Mouse (Mus musculus): Measurements from ENCODE around the gene Ctsw. TPM values are rescaled to one million over a fixed set of nuclear protein-coding genes. Genes with fewer than 3 reads are reported as not detected.

Ctsw gene
- polyA plus RNA-seq, 1 experiment from 2014 or later: 1.9 TPM

- WGBS: 95% methylated on average over 6 of the region's 6 CpGs
- H3K36me3 ChIP-seq: peaks cover 64% of the 10 kb centered on the region
- no peak overlapping the region for H3K27ac ChIP-seq
- H3K9me3 ChIP-seq (replicated peaks): no peaks in the 10 kb centered on the region
- no peak for DNase-seq (ENCODE audit: low spot score)
- no peak overlapping the region for H3K4me3 ChIP-seq
- H3K4me1 ChIP-seq: peaks cover 9% of the 10 kb centered on the region
- no peaks in the 10 kb centered on the region for H3K27me3 ChIP-seq (ENCODE audit: low read depth, poor library complexity, severe bottlenecking)
Measured at GRCm38 (mm10) chr19:5466916-5467500, 1.3 kb downstream of the Ctsw start.

- Histone ChIP-seq H3K4me3 (no peak overlapping the region), H3K4me1 (peaks cover 23% of the 10 kb centered on the region), H3K27ac (no peak overlapping the region), H3K9me3 (replicated peaks) (no peaks in the 10 kb centered on the region), H3K36me3 (peaks cover 70% of the 10 kb centered on the region), H3K27me3 (ENCODE audit: low read depth, poor library complexity, severe bottlenecking) (no peaks in the 10 kb centered on the region)
- WGBS: 94% methylated on average over 8 of the region's 8 CpGs
- DNase-seq (ENCODE audit: low spot score): no peak
Measured at GRCm38 (mm10) chr19:5465037-5465436, 3.3 kb downstream of the Ctsw start.

- H3K36me3 ChIP-seq: peaks cover 70% of the 10 kb centered on the region
- WGBS: 64% methylated on average over 15 of the region's 15 CpGs
- DNase-seq (ENCODE audit: low spot score): peak; percentile 84
Measured at GRCm38 (mm10) chr19:5463791-5464562, 4.3 kb downstream of the Ctsw start.

GRCm38 (mm10) chr19:5463212-5463611 lies 5.1 kb downstream of the Ctsw start:
- 89% methylated on average over 9 of the region's 9 CpGs for WGBS
- no peak overlapping the region for H3K27ac ChIP-seq
- H3K4me3 ChIP-seq: peak overlapping the region; percentile 35; the same call in 1 of the 2 replicates
- no peaks in the 10 kb centered on the region for H3K9me3 ChIP-seq (replicated peaks)
- H3K27me3 ChIP-seq (ENCODE audit: low read depth, poor library complexity, severe bottlenecking): peaks cover 11% of the 10 kb centered on the region
- no peak for DNase-seq (ENCODE audit: low spot score)
- H3K36me3 ChIP-seq: peaks cover 68% of the 10 kb centered on the region
- peaks cover 25% of the 10 kb centered on the region for H3K4me1 ChIP-seq

More at GRCm38 (mm10) chr19:5463791-5464562, 4.3 kb downstream of the Ctsw start:
- Histone ChIP-seq H3K27ac (peak overlapping the region; percentile 87), H3K9me3 (replicated peaks) (no peaks in the 10 kb centered on the region), H3K4me1 (peaks cover 25% of the 10 kb centered on the region), H3K27me3 (ENCODE audit: low read depth, poor library complexity, severe bottlenecking) (peaks cover 5% of the 10 kb centered on the region), H3K4me3 (peak overlapping the region; percentile 35)

GRCm38 (mm10) chr19:5461411-5461810 lies 6.9 kb downstream of the Ctsw start:
- H3K4me1 ChIP-seq: peaks cover 43% of the 10 kb centered on the region
- WGBS: 91% methylated on average over 6 of the region's 6 CpGs
- no peak for DNase-seq (ENCODE audit: low spot score)
- no peaks in the 10 kb centered on the region for H3K9me3 ChIP-seq (replicated peaks)
- H3K27ac ChIP-seq: no peak overlapping the region
- H3K4me3 ChIP-seq: peak overlapping the region; percentile 85
- peaks cover 50% of the 10 kb centered on the region for H3K36me3 ChIP-seq
- peaks cover 11% of the 10 kb centered on the region for H3K27me3 ChIP-seq (ENCODE audit: low read depth, poor library complexity, severe bottlenecking)

- H3K27ac ChIP-seq: peak within 1 kb of the TSS; percentile 89
- H3K4me1 ChIP-seq: peaks cover 53% of the 10 kb centered on the region
- H3K27me3 ChIP-seq (ENCODE audit: low read depth, poor library complexity, severe bottlenecking): peaks cover 11% of the 10 kb centered on the region
- peak within 1 kb of the TSS; percentile 85 for H3K4me3 ChIP-seq
- under 1% methylated on average over 32 of the region's 32 CpGs for WGBS
- H3K9me3 ChIP-seq (replicated peaks): no peaks in the 10 kb centered on the region
- H3K36me3 ChIP-seq: peaks cover 44% of the 10 kb centered on the region
- peak; percentile 97 for DNase-seq (ENCODE audit: low spot score)
Measured at GRCm38 (mm10) chr19:5460465-5460911, 7.8 kb downstream of the Ctsw start, which contains the start of gene Fibp. Gene Fibp (plus strand): TSS chr19:5460615.

- no peaks in the 10 kb centered on the region for H3K9me3 ChIP-seq (replicated peaks)
- H3K27me3 ChIP-seq (ENCODE audit: low read depth, poor library complexity, severe bottlenecking): peaks cover 11% of the 10 kb centered on the region
- DNase-seq (ENCODE audit: low spot score): no peak
- H3K4me3 ChIP-seq: peak overlapping the region; percentile 85
- 27% methylated on average over 3 of the region's 3 CpGs for WGBS
- H3K36me3 ChIP-seq: peaks cover 44% of the 10 kb centered on the region
- peak overlapping the region; percentile 89 for H3K27ac ChIP-seq
- peaks cover 58% of the 10 kb centered on the region for H3K4me1 ChIP-seq
Measured at GRCm38 (mm10) chr19:5459896-5460295, 8.4 kb downstream of the Ctsw start.

GRCm38 (mm10) chr19:5459019-5459418 lies 9.3 kb downstream of the Ctsw start:
- Histone ChIP-seq H3K4me1 (peaks cover 56% of the 10 kb centered on the region), H3K4me3 (no peak overlapping the region)

GRCm38 (mm10) chr19:5457746-5458442 lies 10.4 kb downstream of the Ctsw start, which contains the start of gene Ccdc85b:
Gene Ccdc85b (minus strand): TSS chr19:5457894.
- H3K9me3 ChIP-seq (replicated peaks): no peaks in the 10 kb centered on the region
- H3K4me3 ChIP-seq: peak within 1 kb of the TSS; percentile 79
- H3K27ac ChIP-seq: peak within 1 kb of the TSS; percentile 95
- WGBS: 18% methylated on average over 14 of the region's 14 CpGs
- H3K27me3 ChIP-seq (ENCODE audit: low read depth, poor library complexity, severe bottlenecking): peaks cover 11% of the 10 kb centered on the region
- H3K36me3 ChIP-seq: peaks cover 42% of the 10 kb centered on the region
- no peak for DNase-seq (ENCODE audit: low spot score)
- H3K4me1 ChIP-seq: peaks cover 52% of the 10 kb centered on the region

More at GRCm38 (mm10) chr19:5459019-5459418, 9.3 kb downstream of the Ctsw start:
- no peak overlapping the region for H3K27ac ChIP-seq
- no peaks in the 10 kb centered on the region for H3K9me3 ChIP-seq (replicated peaks)
- peaks cover 11% of the 10 kb centered on the region for H3K27me3 ChIP-seq (ENCODE audit: low read depth, poor library complexity, severe bottlenecking)
- WGBS: 72% methylated on average over 7 of the region's 7 CpGs
- no peak for DNase-seq (ENCODE audit: low spot score)
- peaks cover 44% of the 10 kb centered on the region for H3K36me3 ChIP-seq

GRCm38 (mm10) chr19:5456922-5457745 lies 11.2 kb downstream of the Ctsw start:
- Histone ChIP-seq H3K36me3 (peaks cover 37% of the 10 kb centered on the region), H3K9me3 (replicated peaks) (no peaks in the 10 kb centered on the region), H3K4me1 (peaks cover 52% of the 10 kb centered on the region), H3K4me3 (peak overlapping the region; percentile 79), H3K27ac (peak overlapping the region; percentile 95), H3K27me3 (ENCODE audit: low read depth, poor library complexity, severe bottlenecking) (peaks cover 11% of the 10 kb centered on the region)
- WGBS: under 1% methylated on average over 70 of the region's 70 CpGs
- DNase-seq (ENCODE audit: low spot score): peak; percentile 95

GRCm38 (mm10) chr19:5456241-5456921 lies 11.9 kb downstream of the Ctsw start:
- WGBS: 6% methylated on average over 26 of the region's 26 CpGs
- Histone ChIP-seq H3K36me3 (peaks cover 34% of the 10 kb centered on the region), H3K4me1 (peaks cover 47% of the 10 kb centered on the region), H3K9me3 (replicated peaks) (no peaks in the 10 kb centered on the region), H3K27me3 (ENCODE audit: low read depth, poor library complexity, severe bottlenecking) (peaks cover 16% of the 10 kb centered on the region), H3K4me3 (peak overlapping the region; percentile 79), H3K27ac (peak overlapping the region; percentile 95)
- peak; percentile 42 for DNase-seq (ENCODE audit: low spot score)
